Mouse (Mus musculus): ENCODE data around the gene Ptpn3. TPM values are rescaled to one million over a fixed set of nuclear protein-coding genes. Genes with fewer than 3 reads are reported as not detected.

Gene Ptpn3
- polyA plus RNA-seq, 1 experiment from 2014 or later = 5.2 TPM

DNA sequence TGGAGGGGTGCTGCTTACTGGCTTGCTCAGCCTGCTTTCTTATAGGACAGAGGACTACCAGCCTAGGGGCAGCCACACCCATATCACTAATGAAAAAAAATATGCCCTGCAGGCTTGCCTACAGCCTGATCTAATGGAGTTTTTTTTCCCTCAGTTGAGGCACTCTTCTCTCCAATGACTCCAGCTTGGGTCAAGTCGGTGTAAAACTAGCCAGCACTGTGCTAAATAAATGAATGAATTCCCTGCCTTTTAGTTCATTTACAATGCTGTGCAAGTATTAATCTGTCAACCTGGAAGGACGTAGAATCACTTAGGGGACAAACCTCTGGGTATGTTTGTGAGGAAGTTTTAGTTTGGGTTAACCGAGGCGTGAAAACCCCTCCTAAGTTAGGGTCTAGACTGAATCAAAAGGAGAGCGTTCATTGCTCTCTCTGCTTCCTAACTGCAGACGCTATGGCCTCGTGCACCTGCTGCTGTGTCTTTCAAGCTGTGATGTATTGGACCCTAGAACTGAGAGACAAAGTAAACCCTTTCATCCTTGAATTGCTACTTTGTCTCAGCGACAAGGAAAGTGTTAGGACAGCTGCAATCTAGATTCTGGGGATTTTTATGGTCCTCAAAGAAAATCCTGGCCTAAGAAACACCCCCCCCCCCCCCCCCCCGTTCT is 33.5 kb upstream of the Ptpn3 start:
- Histone ChIP-seq H3K4me2 (replicated peaks; ENCODE audit: low read depth) (no peak overlapping the region), H3K9ac (ENCODE audit: low read length) (no peak overlapping the region), H3K27ac (replicated peaks) (no peak overlapping the region), H3K27me3 (ENCODE audit: control insufficient read depth, insufficient read depth, low read length) (no peaks in the 10 kb centered on the region), H3K4me3 (ENCODE audit: low read depth, low read length) (no peak overlapping the region), H3K9me3 (ENCODE audit: control insufficient read depth, low read length) (no peaks in the 10 kb centered on the region), H3K4me1 (replicated peaks; ENCODE audit: control insufficient read depth, insufficient read depth) (no peaks in the 10 kb centered on the region), H3K36me3 (ENCODE audit: control insufficient read depth, insufficient read depth, low read length) (no peaks in the 10 kb centered on the region)
- 62% methylated on average over 9 of the region's 9 CpGs for WGBS
- TF ChIP-seq EP300 (optimal IDR thresholded peaks at IDR 0.05) (no peak), CTCF (IDR thresholded peaks at IDR 0.05; ENCODE audit: low read depth) (no peak)
- no peak for DNase-seq (ENCODE audit: low spot score)
- ATAC-seq (ENCODE audit: low FRiP score, low TSS enrichment) = no peak

DNA sequence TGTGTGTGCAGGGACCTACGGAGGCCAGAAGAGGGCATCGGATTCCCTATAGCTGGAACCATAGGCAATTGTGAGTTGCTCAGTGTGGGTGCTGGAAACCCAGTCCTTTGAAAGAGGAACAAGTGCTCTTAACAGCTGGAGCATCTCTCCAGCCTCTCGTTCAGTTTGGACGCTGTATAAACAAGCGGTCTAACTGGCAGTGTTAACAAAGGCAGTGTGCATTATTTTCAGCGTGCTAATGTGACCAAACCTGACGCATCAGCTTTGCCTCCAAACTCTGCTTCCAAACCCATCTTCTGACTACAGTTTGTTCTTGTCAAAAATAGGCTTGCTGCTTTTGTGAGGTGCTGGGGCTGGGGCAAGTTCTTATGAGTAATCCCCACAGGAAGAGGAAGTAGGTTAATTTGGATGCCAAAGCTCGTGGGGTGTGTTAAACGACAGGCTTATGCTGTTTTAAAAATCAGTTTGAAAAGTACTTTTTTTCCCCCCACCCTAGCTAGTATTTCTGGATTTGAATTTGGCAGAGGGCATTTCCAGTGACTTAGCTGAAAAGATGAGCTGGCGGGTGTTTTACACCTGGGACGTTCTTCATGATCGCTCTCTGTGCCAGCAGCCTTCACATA is 32.4 kb upstream of the Ptpn3 start:
- H3K36me3 ChIP-seq (ENCODE audit: control insufficient read depth, insufficient read depth, low read length) = no peaks in the 10 kb centered on the region
- H3K9ac ChIP-seq (ENCODE audit: low read length) = no peak overlapping the region
- ATAC-seq (ENCODE audit: low FRiP score, low TSS enrichment) = no peak
- H3K9me3 ChIP-seq (ENCODE audit: control insufficient read depth, low read length) = no peaks in the 10 kb centered on the region
- 68% methylated on average over 12 of the region's 12 CpGs for WGBS
- H3K4me1 ChIP-seq (replicated peaks; ENCODE audit: control insufficient read depth, insufficient read depth) = no peaks in the 10 kb centered on the region
- H3K27ac ChIP-seq (replicated peaks) = no peak overlapping the region
- H3K4me3 ChIP-seq (ENCODE audit: low read depth, low read length) = no peak overlapping the region
- no peak for TF ChIP-seq EP300 (optimal IDR thresholded peaks at IDR 0.05)
- TF ChIP-seq CTCF (IDR thresholded peaks at IDR 0.05; ENCODE audit: low read depth) = no peak
- DNase-seq (ENCODE audit: low spot score) = no peak
- no peak overlapping the region for H3K4me2 ChIP-seq (replicated peaks; ENCODE audit: low read depth)
- H3K27me3 ChIP-seq (ENCODE audit: control insufficient read depth, insufficient read depth, low read length) = no peaks in the 10 kb centered on the region

DNA sequence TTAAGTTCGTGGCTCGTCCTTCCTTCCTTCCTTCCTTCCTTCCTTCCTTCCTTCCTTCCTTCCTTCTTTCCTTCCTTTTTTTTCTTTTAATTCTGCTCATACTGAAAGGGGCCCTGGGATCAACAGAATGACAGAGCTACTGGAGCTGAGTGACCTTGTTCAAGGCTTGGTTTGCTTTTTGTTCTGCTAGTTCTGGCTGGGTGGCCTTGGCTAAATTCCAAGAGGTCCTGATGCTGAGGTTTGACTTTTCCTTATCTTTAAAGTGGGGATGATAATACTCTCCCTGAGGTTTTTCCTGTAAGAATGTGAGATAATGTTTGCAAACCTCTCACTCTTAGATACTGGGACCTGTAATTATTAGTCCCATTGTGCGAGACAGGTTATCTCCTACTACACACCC is 30.9 kb upstream of the Ptpn3 start:
- no peaks in the 10 kb centered on the region for H3K4me1 ChIP-seq (replicated peaks; ENCODE audit: control insufficient read depth, insufficient read depth)
- H3K4me2 ChIP-seq (replicated peaks; ENCODE audit: low read depth) = no peak overlapping the region
- DNase-seq (ENCODE audit: low spot score) (no peak), ATAC-seq (ENCODE audit: low FRiP score, low TSS enrichment) (no peak)
- no peak overlapping the region for H3K9ac ChIP-seq (ENCODE audit: low read length)
- H3K27ac ChIP-seq (replicated peaks) = no peak overlapping the region
- WGBS = 60% methylated on average over 3 of the region's 3 CpGs
- no peaks in the 10 kb centered on the region for H3K9me3 ChIP-seq (ENCODE audit: control insufficient read depth, low read length)
- H3K36me3 ChIP-seq (ENCODE audit: control insufficient read depth, insufficient read depth, low read length) = no peaks in the 10 kb centered on the region
- H3K27me3 ChIP-seq (ENCODE audit: control insufficient read depth, insufficient read depth, low read length) = no peaks in the 10 kb centered on the region
- H3K4me3 ChIP-seq (ENCODE audit: low read depth, low read length) = no peak overlapping the region
- TF ChIP-seq CTCF (IDR thresholded peaks at IDR 0.05; ENCODE audit: low read depth) (no peak), EP300 (optimal IDR thresholded peaks at IDR 0.05) (no peak)

DNA sequence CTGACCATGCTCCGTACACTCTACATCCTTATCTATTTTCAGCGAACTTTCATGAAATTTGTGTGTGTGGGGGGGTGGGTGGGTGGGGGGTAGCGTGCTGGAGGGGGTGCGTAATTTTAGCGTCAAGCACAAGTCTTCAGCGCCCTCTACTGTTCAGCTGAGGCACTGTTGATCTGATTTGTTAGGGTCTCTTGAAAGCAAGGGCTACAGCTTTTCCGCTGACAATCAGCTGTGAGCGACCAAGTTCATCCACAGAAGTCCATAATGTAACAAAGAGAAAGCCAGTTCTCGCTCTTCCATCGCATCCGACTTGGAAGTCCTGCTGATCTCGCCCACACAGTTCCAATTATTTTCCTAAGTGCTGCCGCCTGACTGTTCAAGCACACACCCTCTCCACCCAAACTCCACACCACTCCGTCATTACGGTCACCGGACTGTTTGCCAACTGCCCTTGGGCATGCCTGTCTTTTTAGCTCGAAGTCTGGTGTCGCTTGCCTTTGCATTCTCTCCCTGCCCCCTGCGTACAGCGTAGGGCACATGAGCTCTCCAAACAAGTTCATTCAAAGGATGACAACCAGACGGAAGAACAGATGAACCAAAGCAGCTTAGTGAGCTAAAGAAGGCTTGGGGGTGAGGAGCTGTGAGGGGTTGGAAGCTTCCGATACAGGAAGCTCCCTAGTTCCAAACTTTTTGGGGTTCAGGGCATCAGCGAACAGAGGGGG is 19.1 kb upstream of the Ptpn3 start:
- Histone ChIP-seq H3K4me2 (replicated peaks; ENCODE audit: low read depth) (no peak overlapping the region), H3K27ac (replicated peaks) (no peak overlapping the region), H3K27me3 (ENCODE audit: control insufficient read depth, insufficient read depth, low read length) (no peaks in the 10 kb centered on the region), H3K36me3 (ENCODE audit: control insufficient read depth, insufficient read depth, low read length) (no peaks in the 10 kb centered on the region), H3K4me3 (ENCODE audit: low read depth, low read length) (no peak overlapping the region), H3K4me1 (replicated peaks; ENCODE audit: control insufficient read depth, insufficient read depth) (peaks cover 4% of the 10 kb centered on the region), H3K9me3 (ENCODE audit: control insufficient read depth, low read length) (no peaks in the 10 kb centered on the region), H3K9ac (ENCODE audit: low read length) (no peak overlapping the region)
- DNase-seq (ENCODE audit: low spot score) = peak; percentile 54
- TF ChIP-seq CTCF (IDR thresholded peaks at IDR 0.05; ENCODE audit: low read depth) (peak; percentile 74), EP300 (optimal IDR thresholded peaks at IDR 0.05) (no peak)
- no peak for ATAC-seq (ENCODE audit: low FRiP score, low TSS enrichment)
- 25% methylated on average over 23 of the region's 23 CpGs for WGBS

DNA sequence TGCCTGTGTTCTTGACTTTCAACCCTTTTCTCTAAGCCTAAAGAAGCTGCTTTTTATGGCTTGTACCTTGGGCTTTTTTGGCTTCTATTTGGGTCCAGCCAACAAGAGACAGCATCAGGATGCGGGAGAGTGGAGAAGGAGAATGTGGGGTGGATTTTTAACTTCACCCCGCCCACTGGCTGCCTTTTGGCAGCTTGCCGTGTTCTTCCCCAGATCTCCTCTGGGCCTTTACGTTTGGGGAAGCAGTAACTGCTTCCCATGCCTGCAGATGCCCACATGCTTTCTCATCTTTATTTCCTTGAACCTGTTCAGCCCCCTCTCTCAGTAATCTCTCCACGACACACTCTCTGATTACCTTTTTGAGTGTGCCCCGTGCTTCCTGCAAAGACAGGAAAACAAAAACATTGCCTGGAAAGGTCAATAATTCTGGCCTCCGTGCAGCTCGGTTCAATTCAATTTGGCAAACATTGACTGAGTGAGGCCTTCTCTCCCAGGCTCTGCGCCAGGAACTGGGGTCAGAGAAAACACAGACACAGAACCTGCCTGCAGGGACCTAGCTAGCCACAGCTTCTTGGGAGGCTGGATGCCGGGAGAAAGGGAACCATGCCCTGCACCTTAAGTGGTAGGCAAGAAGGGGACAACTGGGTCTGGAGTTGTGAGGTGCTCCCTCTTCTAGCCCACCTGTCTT is 17.0 kb upstream of the Ptpn3 start:
- 6% methylated on average over 10 of the region's 10 CpGs for WGBS
- no peak for TF ChIP-seq EP300 (optimal IDR thresholded peaks at IDR 0.05)
- TF ChIP-seq CTCF (IDR thresholded peaks at IDR 0.05; ENCODE audit: low read depth) = no peak
- Histone ChIP-seq H3K4me2 (replicated peaks; ENCODE audit: low read depth) (peak overlapping the region; percentile 3; the same call in 1 of the 2 replicates), H3K4me3 (ENCODE audit: low read depth, low read length) (no peak overlapping the region), H3K9me3 (ENCODE audit: control insufficient read depth, low read length) (no peaks in the 10 kb centered on the region), H3K4me1 (replicated peaks; ENCODE audit: control insufficient read depth, insufficient read depth) (peaks cover 4% of the 10 kb centered on the region), H3K36me3 (ENCODE audit: control insufficient read depth, insufficient read depth, low read length) (no peaks in the 10 kb centered on the region), H3K9ac (ENCODE audit: low read length) (no peak overlapping the region), H3K27ac (replicated peaks) (peak overlapping the region; percentile 71), H3K27me3 (ENCODE audit: control insufficient read depth, insufficient read depth, low read length) (no peaks in the 10 kb centered on the region)
- DNase-seq (ENCODE audit: low spot score) (peak; percentile 72), ATAC-seq (ENCODE audit: low FRiP score, low TSS enrichment) (peak; percentile 58)
